ENCODE assay signal across 8 mouse cellular contexts in the genomic region with DNA sequence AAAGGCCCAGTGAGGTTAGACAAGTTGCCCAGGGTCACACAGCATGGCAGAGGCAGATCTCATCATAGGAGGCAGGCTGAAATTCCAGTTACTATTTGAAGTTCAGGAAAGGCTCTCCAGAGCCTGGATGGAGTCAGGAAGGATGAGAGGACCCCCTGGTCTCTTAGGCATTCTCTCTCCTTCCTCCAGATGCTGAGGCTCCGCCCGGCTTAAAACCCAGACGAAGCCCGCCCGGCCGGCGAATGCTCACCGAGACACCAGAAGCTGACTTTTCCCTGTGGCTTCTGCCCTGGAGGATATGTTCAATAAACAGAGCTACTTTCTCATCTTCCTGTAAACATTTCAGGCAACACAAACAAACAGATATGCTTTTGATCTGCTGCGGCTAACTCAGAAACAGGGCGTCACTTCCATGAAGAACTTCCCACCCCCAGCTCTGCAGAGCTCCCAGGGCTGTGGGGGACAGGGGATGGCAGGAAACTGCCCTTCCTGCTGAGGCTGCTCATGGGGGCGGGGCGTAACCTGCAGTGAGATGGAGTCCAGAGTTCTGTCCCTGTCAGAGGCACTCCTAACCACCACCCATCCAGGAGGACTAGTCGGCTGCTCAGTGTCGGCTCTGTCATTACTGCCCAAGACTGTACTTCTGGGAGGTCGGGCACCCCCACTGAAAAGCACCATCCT. TPM values are rescaled to one million over a fixed set of nuclear protein-coding genes. Genes with fewer than 3 reads are reported as not detected.
DNase-seq lines count a peak whose midpoint lies in the region; ATAC-seq and TF ChIP-seq lines count a peak whose summit lies in the region.

No protein-coding gene starts in this region.

- H3K9me3 ChIP-seq in intestine, embryonic 14.5 days (ENCODE audit: control insufficient read depth, low read length) = no peaks in the 10 kb centered on the region
- H3K9me3 ChIP-seq in intestine, postnatal 0 days (ENCODE audit: control insufficient read depth) = no peaks in the 10 kb centered on the region
- no peaks in the 10 kb centered on the region for H3K9me3 ChIP-seq in forebrain, embryonic 14.5 days (replicated peaks; ENCODE audit: control insufficient read depth, low read length)
- no peaks in the 10 kb centered on the region for H3K9me3 ChIP-seq in hindbrain, embryonic 14.5 days (ENCODE audit: control insufficient read depth, low read length)
- no peaks in the 10 kb centered on the region for H3K9me3 ChIP-seq in liver, embryonic 12.5 days (replicated peaks)

- 11% methylated on average over 15 of the region's 15 CpGs for WGBS in intestine, embryonic 14.5 days
- WGBS in intestine, postnatal 0 days = 37% methylated on average over 15 of the region's 15 CpGs
- 47% methylated on average over 15 of the region's 15 CpGs for WGBS in forebrain, embryonic 14.5 days
- 43% methylated on average over 15 of the region's 15 CpGs for WGBS in hindbrain, embryonic 14.5 days
- WGBS in liver, embryonic 12.5 days (ENCODE audit: insufficient replicate concordance) = 12% methylated on average over 15 of the region's 15 CpGs

- DNase-seq in intestine, embryonic 14.5 days (ENCODE audit: low spot score) = no peak
- no peak for DNase-seq in forebrain, embryonic 14.5 days (ENCODE audit: low spot score)
- DNase-seq in hindbrain, embryonic 14.5 days (ENCODE audit: low spot score) = no peak
- DNase-seq in yolk sac, embryonic 10.5 days (ENCODE audit: low spot score) = peak; percentile 37
- DNase-seq in frontal cortex, postnatal 25 days (ENCODE audit: low spot score in 2 of 2) = no peak
- DNase-seq in right cerebral cortex, postnatal 4 days = no peak

- no peaks in the 10 kb centered on the region for H3K36me3 ChIP-seq in intestine, embryonic 14.5 days (ENCODE audit: control insufficient read depth, insufficient read depth, low read length)
- H3K36me3 ChIP-seq in intestine, postnatal 0 days (ENCODE audit: control insufficient read depth, insufficient read depth) = no peaks in the 10 kb centered on the region
- H3K36me3 ChIP-seq in forebrain, embryonic 14.5 days (ENCODE audit: control insufficient read depth, insufficient read depth, low read length) = no peaks in the 10 kb centered on the region
- no peaks in the 10 kb centered on the region for H3K36me3 ChIP-seq in hindbrain, embryonic 14.5 days (replicated peaks; ENCODE audit: control insufficient read depth, insufficient read depth)
- H3K36me3 ChIP-seq in liver, embryonic 12.5 days = no peaks in the 10 kb centered on the region

- no peak overlapping the region for H3K4me3 ChIP-seq in intestine, embryonic 14.5 days (ENCODE audit: low read depth, low read length)
- H3K4me3 ChIP-seq in intestine, postnatal 0 days (ENCODE audit: low read depth, low read length) = no peak overlapping the region
- H3K4me3 ChIP-seq in forebrain, embryonic 14.5 days (ENCODE audit: low read depth, low read length) = no peak overlapping the region
- no peak overlapping the region for H3K4me3 ChIP-seq in hindbrain, embryonic 14.5 days (replicated peaks; ENCODE audit: low read length)
- no peak overlapping the region for H3K4me3 ChIP-seq in liver, embryonic 12.5 days

- TF ChIP-seq CTCF in intestine, postnatal 0 days (IDR thresholded peaks at IDR 0.05; ENCODE audit: low read depth) = no peak

- peak overlapping the region; percentile 5; the same call in 1 of the 2 replicates for H3K4me2 ChIP-seq in intestine, embryonic 14.5 days (ENCODE audit: low read length)
- H3K4me2 ChIP-seq in intestine, postnatal 0 days (replicated peaks; ENCODE audit: low read depth) = no peak overlapping the region
- H3K4me2 ChIP-seq in forebrain, embryonic 14.5 days (ENCODE audit: low read length) = no peak overlapping the region
- H3K4me2 ChIP-seq in hindbrain, embryonic 14.5 days (replicated peaks) = no peak overlapping the region
- 0 out of 2 replicates have a peak overlapping the region, but pooled peaks have one; percentile 9 for H3K4me2 ChIP-seq in liver, embryonic 12.5 days

- H3K27me3 ChIP-seq in intestine, embryonic 14.5 days (replicated peaks; ENCODE audit: control insufficient read depth, insufficient read depth, low read length) = no peaks in the 10 kb centered on the region; the same call in 1 of the 2 replicates
- no peaks in the 10 kb centered on the region for H3K27me3 ChIP-seq in intestine, postnatal 0 days (replicated peaks; ENCODE audit: control insufficient read depth, insufficient read depth, low read length)
- H3K27me3 ChIP-seq in forebrain, embryonic 14.5 days (replicated peaks; ENCODE audit: control insufficient read depth, insufficient read depth, low read length) = no peaks in the 10 kb centered on the region
- no peaks in the 10 kb centered on the region for H3K27me3 ChIP-seq in hindbrain, embryonic 14.5 days (ENCODE audit: control insufficient read depth, insufficient read depth, low read length)
- peaks cover 25% of the 10 kb centered on the region for H3K27me3 ChIP-seq in liver, embryonic 12.5 days (replicated peaks)

- ATAC-seq in intestine, embryonic 14.5 days (replicated peaks; ENCODE audit: low FRiP score, low TSS enrichment, low read depth) = no peak
- ATAC-seq in intestine, postnatal 0 days = no peak
- no peak for ATAC-seq in forebrain, embryonic 14.5 days
- ATAC-seq in hindbrain, embryonic 14.5 days (ENCODE audit: low FRiP score) = no peak
- ATAC-seq in liver, embryonic 12.5 days = peak; percentile 57; the same call in 1 of the 2 replicates

- no peak overlapping the region for H3K9ac ChIP-seq in intestine, embryonic 14.5 days (ENCODE audit: low read length)
- no peak overlapping the region for H3K9ac ChIP-seq in intestine, postnatal 0 days (ENCODE audit: low read depth, low read length)
- H3K9ac ChIP-seq in forebrain, embryonic 14.5 days (ENCODE audit: low read length) = 0 out of 2 replicates have a peak overlapping the region, but pooled peaks have one; percentile 25
- peak overlapping the region; percentile 10; the same call in 1 of the 2 replicates for H3K9ac ChIP-seq in hindbrain, embryonic 14.5 days
- no peak overlapping the region for H3K9ac ChIP-seq in liver, embryonic 12.5 days

- no peak overlapping the region for H3K27ac ChIP-seq in intestine, embryonic 14.5 days (ENCODE audit: low read depth)
- H3K27ac ChIP-seq in intestine, postnatal 0 days (ENCODE audit: low read depth, low read length) = no peak overlapping the region
- no peak overlapping the region for H3K27ac ChIP-seq in forebrain, embryonic 14.5 days (ENCODE audit: low read depth, low read length)
- H3K27ac ChIP-seq in hindbrain, embryonic 14.5 days = peak overlapping the region; percentile 75
- H3K27ac ChIP-seq in liver, embryonic 12.5 days = peak overlapping the region; percentile 12

- H3K4me1 ChIP-seq in intestine, embryonic 14.5 days (replicated peaks; ENCODE audit: control insufficient read depth, insufficient read depth, low read length) = peaks cover 45% of the 10 kb centered on the region
- H3K4me1 ChIP-seq in intestine, postnatal 0 days (replicated peaks; ENCODE audit: control insufficient read depth, insufficient read depth, low read length) = 0 out of 2 replicates have a peak, but pooled peaks cover 3% of the 10 kb centered on the region
- H3K4me1 ChIP-seq in forebrain, embryonic 14.5 days (ENCODE audit: control insufficient read depth, insufficient read depth, low read length) = peaks cover 75% of the 10 kb centered on the region
- H3K4me1 ChIP-seq in hindbrain, embryonic 14.5 days (replicated peaks; ENCODE audit: control insufficient read depth, insufficient read depth, low read length) = peaks cover 76% of the 10 kb centered on the region
- H3K4me1 ChIP-seq in liver, embryonic 12.5 days = peaks cover 32% of the 10 kb centered on the region

RNA-seq across cellular contexts. Expression of a gene that starts 13.9 kb away (rescaled TPM):
- 9.0 and 9.8 TPM in 2 replicates for polyA plus RNA-seq in intestine, embryonic 14.5 days (2014; fragmentation: Nextera tagmentation; extraction: Ambion mirVana)
- polyA plus RNA-seq in intestine, postnatal 0 days (2015; fragmentation: Nextera tagmentation; extraction: Ambion mirVana) = 2.8 and 2.9 TPM in 2 replicates
- 29.0 and 33.2 TPM in 2 replicates for polyA plus RNA-seq in forebrain, embryonic 14.5 days (2014; fragmentation: Nextera tagmentation; extraction: Ambion mirVana)
- 35.8 and 38.5 TPM in 2 replicates for polyA plus RNA-seq in hindbrain, embryonic 14.5 days (2014; fragmentation: Nextera tagmentation; extraction: Ambion mirVana)
- polyA plus RNA-seq in liver, embryonic 12.5 days (2016; fragmentation: Nextera tagmentation; extraction: Ambion mirVana) = 2.7 and 3.2 TPM in 2 replicates

Comparison
In these comparisons a context has a peak if more than half of its experiments do, and no peak if none do; other contexts are left out.
1. H3K4me2 ChIP-seq: peak in intestine, embryonic 14.5 days (single experiment) and liver, embryonic 12.5 days (single experiment); none in intestine, postnatal 0 days (single experiment), forebrain, embryonic 14.5 days (single experiment) and hindbrain, embryonic 14.5 days (single experiment).
2. H3K27ac ChIP-seq: peak in hindbrain, embryonic 14.5 days (single experiment) and liver, embryonic 12.5 days (single experiment); none in intestine, embryonic 14.5 days (single experiment), intestine, postnatal 0 days (single experiment) and forebrain, embryonic 14.5 days (single experiment).
3. H3K9ac ChIP-seq: peak in forebrain, embryonic 14.5 days (single experiment) and hindbrain, embryonic 14.5 days (single experiment); none in intestine, embryonic 14.5 days (single experiment), intestine, postnatal 0 days (single experiment) and liver, embryonic 12.5 days (single experiment).